Mouse (Mus musculus) CH12F3 (cell line): ENCODE results near the gene Necab2.

ENCODE experiments used
- in situ Hi-C: fragments of 300-500 bp; cut with MboI; formaldehyde crosslinking; loops from 2 replicates; pipeline ENCODE4 v1.14.3; 2020; ENCODE audit warnings: low sequenced_read_pairs

The Necab2 gene

DNA sequence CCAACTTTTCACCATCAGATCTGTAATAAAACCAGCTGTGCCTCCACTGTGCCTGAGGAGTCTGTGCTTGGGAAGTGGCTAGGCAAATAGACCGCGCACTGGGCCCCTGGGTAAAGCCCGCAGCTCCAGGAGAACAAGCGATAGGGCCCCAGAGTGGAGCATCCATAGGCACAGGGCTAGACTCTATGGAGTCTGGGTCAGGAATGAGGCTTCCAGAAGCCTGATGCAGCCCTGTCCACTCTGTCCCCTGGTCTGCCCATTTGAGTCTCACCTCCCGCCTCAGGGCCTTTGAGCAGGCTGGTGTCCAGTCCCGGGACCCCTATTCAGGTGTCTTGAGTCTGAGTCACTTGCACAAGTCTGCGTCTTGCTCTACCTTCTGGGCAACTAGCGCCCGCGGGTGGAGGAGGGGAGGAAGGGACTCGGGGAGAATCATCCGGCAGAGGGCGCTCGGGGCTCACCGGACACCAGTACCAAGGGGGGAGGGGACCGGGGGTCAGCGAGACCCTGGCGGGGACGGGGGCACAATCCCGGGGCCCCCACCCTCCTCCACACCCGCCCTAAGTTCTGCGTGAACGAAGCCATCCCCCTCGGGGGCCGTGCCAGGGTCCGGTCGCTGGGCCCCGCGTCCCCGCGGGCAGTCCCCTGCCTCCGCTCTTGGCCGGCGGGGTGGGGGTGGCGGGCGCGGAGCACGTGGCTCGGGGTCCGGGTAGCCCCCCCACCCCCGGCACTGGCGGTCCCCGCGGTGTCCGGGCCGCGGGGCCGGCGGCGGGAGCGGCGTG lies at the start of gene Necab2:
Gene Necab2 (plus strand): TSS at position 509 of the 779 bp plus-strand sequence.
- in situ Hi-C loops, result no loop called here

GRCm38 (mm10) chr8:119398558-119398957 lies 48.0 kb upstream of the Necab2 start:
- in situ Hi-C loops, result no loop called here

DNA sequence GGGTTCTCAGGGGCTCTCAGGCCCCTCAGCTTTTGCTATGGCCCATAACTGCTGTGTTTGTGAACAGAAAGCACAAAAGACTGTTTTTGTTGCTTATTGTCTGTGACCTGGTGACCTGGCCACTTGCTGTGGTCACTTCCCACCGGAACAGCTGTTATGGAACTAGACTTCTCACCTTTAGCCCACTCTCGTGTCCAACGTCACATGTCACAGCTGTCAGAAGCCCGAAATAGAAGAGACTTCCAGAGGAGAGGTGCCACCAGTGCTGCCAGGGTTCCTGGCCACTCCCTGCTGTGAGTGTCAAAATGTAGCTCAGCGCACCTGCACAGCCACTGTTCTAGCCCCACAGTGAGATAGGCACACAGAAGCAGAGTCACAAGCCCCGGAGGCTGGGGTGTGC lies 47.3 kb upstream of the Necab2 start:
- in situ Hi-C loops, result no loop called here

- in situ Hi-C loops, result no loop called here
Measured at GRCm38 (mm10) chr8:119400122-119400671, 46.3 kb upstream of the Necab2 start.

DNA sequence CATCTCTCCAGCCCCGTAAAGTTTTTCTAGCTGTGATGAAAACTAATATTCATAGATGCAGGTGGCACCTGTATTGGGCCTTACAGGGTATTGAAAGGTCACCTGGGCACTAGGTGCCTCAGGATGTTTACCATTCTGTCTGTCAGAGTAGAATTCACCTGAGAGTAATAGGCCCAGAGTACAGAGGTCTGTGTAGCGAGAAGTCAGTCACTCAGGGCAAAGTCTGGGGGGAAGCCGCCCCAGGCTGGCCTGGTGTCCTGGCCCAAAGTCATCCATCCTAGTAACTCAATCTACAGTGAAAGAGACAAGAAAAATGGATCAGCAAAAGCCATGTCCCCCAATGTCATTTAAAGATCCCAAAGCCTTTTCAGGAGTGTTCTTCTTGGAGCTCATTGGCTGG lies 45.6 kb upstream of the Necab2 start:
- in situ Hi-C loops, result no loop called here

DNA sequence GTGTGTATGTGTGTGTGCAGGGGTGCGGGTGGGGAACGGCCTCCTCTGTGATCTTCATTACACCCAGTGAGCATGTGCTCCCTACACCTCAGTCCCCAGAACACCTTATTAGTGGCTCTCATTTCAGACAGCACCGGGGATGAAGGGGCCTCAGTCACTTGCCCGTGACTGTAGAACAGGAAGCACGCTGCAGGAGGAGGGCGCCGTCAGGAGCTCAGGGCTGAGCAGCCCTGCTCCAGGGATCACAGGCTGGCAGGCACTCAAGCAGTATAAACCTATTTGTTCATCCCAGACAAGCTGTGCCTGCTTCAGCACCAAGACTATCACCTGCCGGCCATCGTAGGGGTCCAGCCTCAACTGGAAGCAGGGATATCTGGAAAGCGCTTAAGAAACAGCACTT lies 42.6 kb upstream of the Necab2 start:
- in situ Hi-C loops, result no loop called here

GRCm38 (mm10) chr8:119404648-119405047 lies 41.9 kb upstream of the Necab2 start:
- in situ Hi-C loops, result no loop called here

DNA sequence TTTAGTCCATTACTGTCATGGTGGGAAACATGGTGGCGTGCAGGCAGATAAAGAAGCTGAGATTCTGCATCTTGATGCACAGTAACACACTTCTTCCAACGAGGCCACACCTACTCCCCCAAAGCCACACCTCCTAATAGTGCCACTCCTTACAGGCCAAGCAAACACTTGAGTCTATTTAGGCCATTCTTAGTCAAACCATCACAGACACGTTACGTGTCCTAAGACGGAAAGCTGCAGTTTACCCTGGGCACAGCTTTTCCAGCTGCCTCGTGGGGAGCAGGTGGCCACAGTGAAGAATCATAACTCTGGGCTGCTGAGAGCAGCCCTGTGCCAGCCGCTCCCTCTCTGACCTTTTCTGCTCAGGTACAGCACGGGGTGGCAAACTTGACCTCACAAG lies 38.2 kb upstream of the Necab2 start:
- in situ Hi-C loops, result no loop called here

DNA sequence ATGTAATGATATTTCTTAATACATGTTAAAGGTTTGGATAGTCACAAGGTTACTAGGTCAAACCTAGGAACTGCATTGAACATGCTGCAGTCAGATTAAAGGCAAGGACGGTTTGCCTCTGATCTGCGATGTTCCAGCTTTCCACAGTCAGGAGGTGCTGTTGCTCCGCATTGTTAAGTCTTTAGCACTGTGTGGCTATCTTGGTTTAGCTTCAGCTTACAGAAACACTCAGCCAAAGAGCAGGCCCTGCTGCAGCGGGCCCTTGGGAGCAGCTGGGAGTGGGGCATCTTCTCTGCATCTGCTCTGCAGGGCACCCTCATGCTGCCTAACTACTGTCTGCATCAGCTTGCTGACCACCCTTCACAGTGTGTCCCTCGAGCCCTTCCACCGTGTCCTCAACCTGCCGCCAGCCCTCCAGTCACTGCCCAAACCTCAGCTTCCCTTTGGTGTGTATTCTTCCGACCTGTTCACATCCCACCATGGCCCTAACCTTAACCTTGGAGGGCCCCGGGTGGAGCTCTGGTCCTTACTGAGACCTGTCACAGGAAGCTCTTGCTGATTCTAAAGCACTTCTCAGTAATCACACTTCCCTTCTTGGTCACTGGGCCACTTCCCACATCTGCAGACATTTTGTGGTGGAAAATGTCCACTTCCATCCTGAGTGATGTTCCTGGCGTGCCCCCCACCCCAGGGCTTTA lies 34.3 kb upstream of the Necab2 start:
- in situ Hi-C loops, result no loop called here

DNA sequence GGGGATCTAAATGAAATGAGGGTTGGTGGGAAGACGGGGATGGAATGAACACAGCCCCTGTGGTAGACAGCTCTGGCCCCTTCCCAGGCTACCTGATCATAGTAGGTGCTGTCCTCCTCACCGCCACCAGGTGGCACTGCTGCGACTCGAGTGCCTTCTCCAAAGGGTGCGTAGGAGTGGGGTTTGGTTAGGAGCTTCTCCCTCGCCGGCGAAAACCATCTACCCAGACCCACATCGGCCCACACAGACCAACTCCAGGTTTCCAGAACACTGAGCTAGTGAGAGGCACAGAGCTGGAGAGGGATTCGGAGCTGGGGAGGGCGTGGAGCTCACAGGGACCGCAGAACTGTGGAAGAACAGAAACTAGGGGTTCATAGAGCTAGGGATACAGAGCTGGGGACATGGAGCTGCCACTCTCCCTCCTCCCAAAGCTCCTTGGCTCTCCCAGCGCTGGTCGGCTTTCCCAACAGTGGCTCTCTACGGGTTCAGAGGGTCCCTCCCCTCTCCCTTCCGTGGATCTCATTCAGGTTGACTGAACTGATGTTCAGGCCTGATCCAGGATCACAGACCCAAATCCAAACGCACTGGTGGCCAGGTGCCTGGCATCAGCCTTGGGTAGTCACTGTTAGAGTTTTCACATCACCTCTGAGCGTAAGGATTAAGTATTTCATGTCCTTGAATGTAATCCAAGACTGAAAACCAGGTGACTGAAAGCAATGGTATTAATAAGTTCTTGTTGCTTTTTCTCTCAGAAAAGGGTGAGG lies 33.6 kb upstream of the Necab2 start:
- in situ Hi-C loops, result no loop called here

GRCm38 (mm10) chr8:119413605-119414004 lies 32.9 kb upstream of the Necab2 start:
- in situ Hi-C loops, result no loop called here

- in situ Hi-C loops, result no loop called here
Measured at GRCm38 (mm10) chr8:119420318-119420717, 26.2 kb upstream of the Necab2 start.

- in situ Hi-C loops, result no loop called here
Measured at GRCm38 (mm10) chr8:119421603-119422122, 24.9 kb upstream of the Necab2 start.

DNA sequence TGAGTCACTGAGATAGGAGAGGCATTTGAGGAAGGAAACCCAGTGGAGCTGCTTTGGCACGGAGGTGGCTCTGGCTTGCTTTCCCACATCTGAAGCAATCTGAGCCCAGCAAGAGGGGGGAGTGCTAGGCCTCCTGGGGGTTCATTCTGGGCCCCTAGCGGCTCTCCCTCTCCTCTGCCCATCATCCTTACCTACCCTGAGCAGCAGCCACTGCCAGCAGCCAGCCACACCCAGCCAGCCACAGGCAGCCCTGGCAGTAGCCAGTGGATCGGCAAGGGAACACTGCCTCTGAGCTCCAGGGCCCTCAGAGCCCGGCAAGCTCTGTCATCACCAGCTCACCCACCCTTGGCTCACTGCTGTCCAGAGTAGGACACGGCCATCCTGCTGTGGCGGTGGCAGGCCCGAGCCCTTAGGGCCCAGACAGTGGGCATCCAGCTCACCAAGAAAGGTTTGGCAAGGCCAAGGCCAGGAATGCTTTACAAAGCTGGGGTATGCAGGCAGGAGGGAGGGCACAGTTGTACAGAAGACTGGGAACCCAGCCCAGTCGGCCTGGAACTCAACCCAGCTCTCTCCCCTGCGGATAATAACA lies 24.3 kb upstream of the Necab2 start:
- in situ Hi-C loops, result no loop called here

GRCm38 (mm10) chr8:119423631-119424141 lies 22.8 kb upstream of the Necab2 start:
- in situ Hi-C loops, result no loop called here

DNA sequence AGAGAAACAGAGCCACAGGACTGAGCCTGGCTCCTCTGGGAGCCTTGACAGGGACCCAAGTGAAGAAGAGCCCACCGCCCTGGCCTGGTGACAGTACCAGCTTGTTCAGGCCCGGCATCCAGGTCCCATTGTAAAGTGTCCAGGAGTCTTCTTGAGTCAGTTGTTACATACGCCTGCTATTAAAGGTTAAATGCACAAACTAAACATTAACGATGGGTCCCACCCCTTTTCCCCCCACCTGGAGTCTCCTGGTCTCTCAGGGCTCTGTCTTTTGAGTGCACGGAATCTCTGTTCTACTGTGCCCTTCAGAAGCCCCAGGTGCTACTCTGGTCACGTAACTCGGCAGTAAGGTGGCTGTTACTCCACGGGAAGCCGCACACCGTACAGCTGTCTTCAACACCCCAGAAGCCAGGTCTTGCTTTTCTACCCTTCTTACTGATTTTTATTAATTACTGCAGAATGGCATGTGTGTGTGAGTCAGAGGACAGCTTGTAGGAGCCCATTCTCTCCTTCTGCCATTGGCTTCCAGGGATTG lies 22.3 kb upstream of the Necab2 start:
- in situ Hi-C loops, result no loop called here

DNA sequence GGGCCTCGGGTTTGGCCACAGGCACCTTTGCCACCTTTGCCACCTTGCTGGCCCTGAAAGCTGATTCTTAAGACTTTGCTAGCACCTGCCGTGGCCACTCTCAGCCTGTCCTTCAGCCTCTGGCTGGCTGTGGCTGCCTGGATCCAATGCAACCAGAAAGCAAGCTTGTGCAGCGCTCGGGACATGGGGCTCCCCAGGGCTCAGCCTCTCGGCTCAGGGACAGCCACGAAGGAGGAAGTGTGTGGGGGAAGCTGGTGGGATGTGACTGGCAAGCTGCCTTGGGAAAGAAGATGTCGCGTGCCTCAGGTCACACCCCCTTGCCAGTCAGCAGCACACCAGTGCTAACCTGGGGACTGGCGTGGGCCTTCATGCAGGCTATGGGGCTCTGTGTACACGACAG lies 21.8 kb upstream of the Necab2 start:
- in situ Hi-C loops, result no loop called here

DNA sequence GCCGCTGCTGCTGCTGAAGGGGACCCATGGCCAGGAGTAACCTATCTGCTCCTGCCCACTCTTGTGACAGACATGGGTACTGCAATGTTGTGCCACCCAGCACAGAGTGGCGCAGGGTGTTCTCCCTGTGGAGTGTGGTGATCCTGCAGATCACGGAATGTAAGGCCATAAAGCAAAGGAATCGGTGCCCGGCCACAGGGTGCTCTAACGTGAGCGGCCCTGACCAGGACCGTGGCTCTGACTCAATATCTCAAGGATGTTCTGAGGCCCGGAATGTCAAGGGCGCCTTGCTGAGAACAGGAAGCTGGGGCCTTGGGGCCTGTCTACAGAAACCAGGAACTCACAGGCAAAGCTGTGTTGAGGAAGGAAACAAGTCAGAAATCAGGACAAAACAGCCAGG lies 21.0 kb upstream of the Necab2 start:
- in situ Hi-C loops, result no loop called here

DNA sequence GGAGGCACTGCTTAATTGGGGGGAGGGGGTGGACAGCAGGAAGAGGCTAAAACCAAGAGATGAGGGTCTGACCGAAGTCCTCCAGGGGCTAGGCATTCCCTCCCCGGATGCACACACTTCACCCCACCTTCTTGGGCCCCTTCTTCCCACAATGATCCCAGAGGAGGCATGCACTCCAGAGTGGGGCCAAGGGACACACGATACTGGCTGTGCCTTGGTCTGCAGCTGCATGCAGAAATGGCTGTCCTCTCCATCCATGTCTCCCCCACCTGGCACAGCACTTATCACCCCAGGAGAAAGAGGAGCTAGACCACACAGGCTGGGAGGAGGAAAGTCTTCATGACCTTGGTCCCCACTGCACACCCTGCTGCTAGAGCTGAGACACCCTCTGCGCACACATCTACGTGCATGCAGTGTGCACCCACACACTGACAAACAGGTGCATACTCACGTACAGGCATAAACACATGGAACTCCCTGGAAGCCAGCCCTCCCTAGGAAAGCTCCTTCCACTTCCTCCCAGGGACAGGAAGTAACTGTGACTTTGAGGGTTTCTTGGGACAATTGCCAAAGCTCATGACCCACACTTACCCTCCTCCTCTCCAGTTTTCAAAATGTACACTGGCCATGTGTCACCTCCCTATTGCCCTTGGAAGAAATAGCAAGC lies 20.3 kb upstream of the Necab2 start:
- in situ Hi-C loops, result no loop called here
